Mouse (Mus musculus) CH12.LX (cell line): ENCODE measurements around the gene Cytip. TPM values are rescaled to one million over a fixed set of nuclear protein-coding genes. Genes with fewer than 3 reads are reported as not detected.
"Not testable (repeated sequence)": the region's sequence is repeated elsewhere in the genome, so short reads cannot be mapped to it uniquely, and the experiment has no call there.

Experiments used
- DNase-seq: peaks from one replicate; pipeline ENCODE4 v3.0.0-alpha.2; 2013; ENCODE audit errors: extremely low read depth
- H3K27ac ChIP-seq: 2 replicates; pipeline ENCODE4 v1.5.1; 2012; ENCODE audit warnings: low read depth, mild to moderate bottlenecking, control low read depth, moderate library complexity; ENCODE audit not compliant: insufficient read depth
- H3K27me3 ChIP-seq: replicated peaks from 2 replicates; pipeline ENCODE3; 2012; ENCODE audit warnings: inconsistent platforms
- H3K36me3 ChIP-seq, 2 experiments: replicated peaks in 1 of 2; 2 replicates each; pipeline versions ENCODE3 to v1.6.1; 2012; ENCODE audit warnings: inconsistent platforms in 1 of 2, low read length in 1 of 2, mild to moderate bottlenecking in 1 of 2, mixed read lengths in 1 of 2, moderate library complexity in 1 of 2; ENCODE audit not compliant: control insufficient read depth in 1 of 2, insufficient read depth in 1 of 2
- H3K4me1 ChIP-seq, 2 experiments: 2 replicates each; pipeline ENCODE4 v1.6.1; 2012; ENCODE audit warnings: inconsistent platforms in 1 of 2, moderate library complexity in 1 of 2; ENCODE audit not compliant: insufficient read depth in 2 of 2, control insufficient read depth in 1 of 2
- H3K4me2 ChIP-seq: 2 replicates; pipeline ENCODE4 v1.6.1; 2012; ENCODE audit warnings: low read depth, mild to moderate bottlenecking, control low read depth; ENCODE audit not compliant: poor library complexity, insufficient read depth, severe bottlenecking
- H3K4me3 ChIP-seq, 3 experiments: fragments of 150-350 bp in 1 of 3; sonication (generic) in 1 of 3; replicated peaks in 1 of 3; 2 replicates each; pipeline versions ENCODE3 to v1.5.1; 2011 to 2012; ENCODE audit warnings: low read depth in 2 of 3, low read length in 2 of 3, mild to moderate bottlenecking in 2 of 3, moderate library complexity in 2 of 3, control low read depth in 1 of 3, improper control_type of control experiment in 1 of 3, inconsistent platforms in 1 of 3, mixed read lengths in 1 of 3; ENCODE audit not compliant: poor library complexity in 1 of 3
- H3K79me2 ChIP-seq: replicated peaks from 2 replicates; pipeline ENCODE4 v1.6.1; 2012; ENCODE audit warnings: mild to moderate bottlenecking, moderate library complexity; ENCODE audit not compliant: control insufficient read depth, poor library complexity, insufficient read depth, severe bottlenecking; ENCODE audit errors: extremely low read depth
- H3K9ac ChIP-seq: 2 replicates; pipeline ENCODE4 v1.6.1; 2012; ENCODE audit warnings: low read depth, mild to moderate bottlenecking, control low read depth, moderate library complexity; ENCODE audit not compliant: insufficient read depth
- H3K9me3 ChIP-seq: replicated peaks from 2 replicates; pipeline ENCODE3; 2012; ENCODE audit warnings: low read length, inconsistent platforms, mixed read lengths
- E2F4 ChIP-seq: IDR thresholded peaks from 2 replicates; pipeline ENCODE4 v1.6.1; 2011; ENCODE audit warnings: low read depth, low read length, improper control_type of control experiment; ENCODE audit not compliant: insufficient replicate concordance
- ELF1 ChIP-seq: IDR thresholded peaks from 2 replicates; pipeline ENCODE4 v1.6.1; 2014; ENCODE audit warnings: low read depth, mild to moderate bottlenecking, inconsistent platforms, low read length, improper control_type of control experiment
- EP300 ChIP-seq: IDR thresholded peaks from 2 replicates; pipeline ENCODE4 v1.6.1; 2011; ENCODE audit warnings: low read length, improper control_type of control experiment
- ETS1 ChIP-seq: conservative IDR thresholded peaks from 2 replicates; pipeline ENCODE4 v1.6.1; 2012; ENCODE audit warnings: low read depth, mild to moderate bottlenecking, inconsistent platforms, low read length, improper control_type of control experiment, moderate library complexity
- GABPA ChIP-seq: IDR thresholded peaks from 2 replicates; pipeline ENCODE4 v1.6.1; 2012; ENCODE audit warnings: low read depth, low read length, improper control_type of control experiment, inconsistent platforms; ENCODE audit not compliant: insufficient replicate concordance
- HCFC1 ChIP-seq: IDR thresholded peaks from 2 replicates; pipeline ENCODE4 v1.6.1; 2012; ENCODE audit warnings: low read depth, mild to moderate bottlenecking, inconsistent platforms, low read length, improper control_type of control experiment
- KAT2A ChIP-seq: IDR thresholded peaks from 2 replicates; pipeline ENCODE4 v1.6.1; 2012; ENCODE audit warnings: low read length, improper control_type of control experiment, inconsistent platforms; ENCODE audit not compliant: insufficient replicate concordance
- MAFK ChIP-seq: IDR thresholded peaks from 2 replicates; pipeline ENCODE4 v1.6.1; 2011; ENCODE audit warnings: low read length, improper control_type of control experiment; ENCODE audit not compliant: insufficient replicate concordance
- MAZ ChIP-seq: IDR thresholded peaks from 2 replicates; pipeline ENCODE4 v1.6.1; 2012; ENCODE audit warnings: low read depth, mild to moderate bottlenecking, inconsistent platforms, low read length, improper control_type of control experiment, moderate library complexity
- MYC ChIP-seq: IDR thresholded peaks from 2 replicates; pipeline ENCODE4 v1.6.1; 2011; ENCODE audit warnings: low read depth, mild to moderate bottlenecking, improper control_type of control experiment, low read length
- NRF1 ChIP-seq: IDR thresholded peaks from 2 replicates; pipeline ENCODE4 v1.6.1; 2014; ENCODE audit warnings: low read depth, mild to moderate bottlenecking, inconsistent platforms, low read length, improper control_type of control experiment, moderate library complexity
- POLR2AphosphoS2 ChIP-seq: IDR thresholded peaks from 2 replicates; pipeline ENCODE4 v1.6.1; 2011; ENCODE audit warnings: low read depth, low read length, improper control_type of control experiment
- RAD21 ChIP-seq: IDR thresholded peaks from 2 replicates; pipeline ENCODE4 v1.6.1; 2011; ENCODE audit warnings: low read depth, mild to moderate bottlenecking, low read length, improper control_type of control experiment, moderate library complexity
- RCOR1 ChIP-seq: conservative IDR thresholded peaks from 2 replicates; pipeline ENCODE4 v1.6.1; 2012; ENCODE audit warnings: low read depth, mild to moderate bottlenecking, inconsistent platforms, low read length, improper control_type of control experiment
- TCF12 ChIP-seq: IDR thresholded peaks from 2 replicates; pipeline ENCODE4 v1.6.1; 2014; ENCODE audit warnings: low read depth, mild to moderate bottlenecking, inconsistent platforms, low read length, improper control_type of control experiment
- USF2 ChIP-seq: conservative IDR thresholded peaks from 2 replicates; pipeline ENCODE4 v1.6.1; 2011; ENCODE audit warnings: low read depth, low read length, improper control_type of control experiment
- dilution Hi-C: fragments of 300-500 bp; cut with MboI; formaldehyde crosslinking; loops from 2 replicates; pipeline ENCODE4 v1.14.3; 2020; ENCODE audit warnings: low sequenced_read_pairs; ENCODE audit not compliant: extremely low pct_unique_long_range_greater_than_20kb, extremely low pct_ligation_motif_present
- in situ Hi-C: fragments of 300-500 bp; cut with MboI; formaldehyde crosslinking; loops from 3 replicates; pipeline ENCODE4 v1.14.3; 2019; ENCODE audit warnings: low sequenced_read_pairs, low pct_ligation_motif_present, low pct_unique_long_range_greater_than_20kb, mixed read lengths
- polyA plus RNA-seq: library from polyadenylated mRNA; unstranded; fragments of >175 nt; gene quantifications from 2 replicates; pipeline ENCODE4 v1.2.1, GENCODE M21; 2012; ENCODE audit warnings: low read depth; ENCODE audit not compliant: insufficient read length
- total RNA-seq, 2 experiments: library from RNA; depleted of rRNA; stranded (reverse); fragments of 300-350 nt in 1 of 2; fragments of >200 nt in 1 of 2; gene quantifications; 2 replicates each; pipeline ENCODE4 v1.2.3; 2012 to 2014

Cytip gene
- total and polyA plus RNA-seq, 3 experiments: 43.1 to 61.3 (median 55.9) TPM

DNA sequence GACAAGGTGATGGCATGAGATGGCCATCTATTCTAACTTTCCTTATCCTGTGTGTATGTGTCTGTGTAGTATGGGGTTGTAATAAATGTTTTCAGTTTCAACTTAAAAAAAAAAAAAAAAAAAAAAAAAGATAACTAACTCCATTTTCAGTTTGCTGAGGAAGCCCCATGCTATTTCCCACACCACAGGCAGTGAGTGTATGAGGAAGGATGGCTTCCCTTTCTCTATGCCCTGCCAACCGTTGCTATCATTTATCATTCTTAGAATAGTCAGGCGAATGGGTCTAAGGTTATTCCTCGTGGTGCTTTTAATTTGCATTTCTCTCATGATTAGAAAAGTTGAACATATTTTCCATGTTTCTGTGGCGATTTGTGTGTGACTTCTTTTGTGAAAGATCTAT, 84.2 kb downstream of the Cytip start (continued):
- TF ChIP-seq MAFK: no peak

DNA sequence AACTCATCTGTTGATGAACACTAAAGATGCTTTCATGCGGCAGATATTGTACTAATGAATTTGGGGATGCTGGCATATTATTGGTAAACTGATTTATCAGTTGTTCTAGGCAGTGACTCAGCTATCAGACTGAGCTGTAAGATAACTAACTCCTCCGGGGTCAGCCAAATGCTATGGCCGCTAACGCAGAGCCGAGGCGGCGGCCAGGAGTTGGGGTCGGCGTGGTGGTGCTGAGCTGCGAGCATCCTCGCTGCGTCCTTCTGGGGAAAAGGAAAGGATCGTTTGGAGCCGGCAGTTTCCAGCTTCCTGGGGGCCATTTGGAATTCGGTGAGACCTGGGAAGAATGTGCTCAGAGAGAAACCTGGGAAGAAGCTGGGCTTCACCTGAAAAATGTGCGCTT, 87.4 kb downstream of the Cytip start:
- H3K36me3 ChIP-seq, in situ Hi-C loops, H3K27ac ChIP-seq, H3K9ac ChIP-seq, H3K4me3 ChIP-seq, H3K4me2 ChIP-seq, dilution Hi-C loops, DNase-seq, H3K9me3 ChIP-seq, H3K27me3 ChIP-seq, H3K79me2 ChIP-seq: not testable (repeated sequence)
- peaks cover 0 to 12% of the 10 kb centered on the region in 2 experiments; a peak in 2 of 4 replicates for H3K4me1 ChIP-seq

- H3K9ac ChIP-seq: no peak overlapping the region
- dilution Hi-C loops: no loop called here
- DNase-seq: no peak
- H3K4me1 ChIP-seq: peaks cover 0 to 12% of the 10 kb centered on the region in 2 experiments; a peak in 2 of 4 replicates
- no peaks in the 10 kb centered on the region for H3K9me3 ChIP-seq
- TF ChIP-seq USF2 (no peak), POLR2AphosphoS2 (no peak), RAD21 (no peak), E2F4 (no peak), MYC (no peak), NRF1 (no peak), KAT2A (no peak), EP300 (no peak), ELF1 (no peak), TCF12 (no peak), MAZ (no peak)
- TF ChIP-seq, all 38 proteins: peak for 0
- in situ Hi-C loops: no loop called here
- Histone ChIP-seq H3K27me3 (no peaks in the 10 kb centered on the region), H3K36me3 (no peaks in the 10 kb centered on the region), H3K4me3 (no peak overlapping the region), H3K79me2 (no peaks in the 10 kb centered on the region), H3K4me2 (no peak overlapping the region), H3K27ac (no peak overlapping the region)
Measured at GRCm38 (mm10) chr2:58107046-58107445, 88.3 kb downstream of the Cytip start.

GRCm38 (mm10) chr2:58094818-58095217, 100.5 kb downstream of the Cytip start:
- no peak overlapping the region for H3K4me2 ChIP-seq
- in situ Hi-C loops (no loop called here), dilution Hi-C loops (no loop called here)
- no peaks in the 10 kb centered on the region for H3K9me3 ChIP-seq
- no peaks in the 10 kb centered on the region for H3K36me3 ChIP-seq
- no peaks in the 10 kb centered on the region for H3K79me2 ChIP-seq
- no peak for TF ChIP-seq HCFC1
- TF ChIP-seq POLR2AphosphoS2: no peak
- no peak for TF ChIP-seq RCOR1
- TF ChIP-seq RAD21: no peak
- TF ChIP-seq GABPA: no peak
- no peak for TF ChIP-seq ETS1
- H3K4me3 ChIP-seq: no peak overlapping the region
- no peak overlapping the region for H3K27ac ChIP-seq
- DNase-seq: no peak
- peaks cover 0 to 9% of the 10 kb centered on the region in 2 experiments; a peak in 2 of 4 replicates for H3K4me1 ChIP-seq
- H3K27me3 ChIP-seq: no peaks in the 10 kb centered on the region
- H3K9ac ChIP-seq: no peak overlapping the region
